Mouse (Mus musculus): ENCODE data around the gene Hist1h4i. TPM values are rescaled to one million over a fixed set of nuclear protein-coding genes. Genes with fewer than 3 reads are reported as not detected.

The Hist1h4i gene
- polyA plus RNA-seq, 1 experiment from 2014 or later: 5.8 TPM

DNA sequence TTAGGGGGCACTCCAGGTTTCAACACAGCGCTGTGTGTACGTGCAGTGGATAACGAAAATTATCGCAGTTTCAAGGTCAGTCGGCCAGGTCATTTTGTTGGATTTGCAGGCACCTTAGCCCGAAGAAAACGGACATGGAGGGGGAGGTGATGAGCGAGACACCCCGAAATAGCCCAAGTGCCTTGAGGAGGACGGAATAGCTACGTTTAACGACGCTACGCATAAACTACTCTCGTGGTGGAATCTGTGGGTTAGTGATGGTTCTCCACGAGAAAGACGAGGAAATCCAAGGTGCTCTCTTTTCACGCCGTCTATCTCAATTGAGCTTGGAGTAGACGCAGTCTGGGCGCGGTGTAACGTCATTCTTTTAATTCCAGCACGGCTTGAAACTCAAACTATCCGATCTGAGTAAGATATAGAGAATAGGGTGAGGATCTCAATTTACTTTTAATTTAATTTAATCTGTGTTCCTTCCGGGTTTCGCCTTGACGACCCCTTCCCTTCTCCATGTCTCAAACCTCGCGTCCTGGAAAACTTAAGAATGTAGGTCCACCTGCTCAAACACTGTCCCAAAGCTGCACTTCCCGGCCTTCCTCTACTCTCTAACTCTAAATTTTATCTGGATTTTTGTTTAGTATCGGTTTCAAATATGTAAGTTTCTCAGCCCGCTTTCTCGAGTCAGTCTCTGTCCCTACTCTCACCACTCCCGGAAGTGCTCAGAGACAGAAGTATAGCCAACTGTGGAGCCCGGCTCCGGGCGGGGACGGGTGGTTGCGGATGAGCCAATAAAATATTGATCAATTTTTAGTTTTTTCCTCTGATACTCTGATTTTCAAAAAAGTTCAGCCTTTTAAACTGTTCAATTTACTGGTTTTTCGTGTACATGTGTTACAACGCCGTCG lies 21.0 kb downstream of the Hist1h4i start:
- H3K9ac ChIP-seq (ENCODE audit: low read length): 0 out of 2 replicates have a peak overlapping the region, but pooled peaks have one; percentile 32
- H3K4me3 ChIP-seq (ENCODE audit: low read depth, low read length): peak overlapping the region; percentile 38
- no peak for ATAC-seq (ENCODE audit: low FRiP score, low TSS enrichment)
- H3K4me2 ChIP-seq (replicated peaks; ENCODE audit: low read depth): peak overlapping the region; percentile 49
- no peaks in the 10 kb centered on the region for H3K4me1 ChIP-seq (replicated peaks; ENCODE audit: control insufficient read depth, insufficient read depth)
- 4% methylated on average over 44 of the region's 44 CpGs for WGBS
- TF ChIP-seq CTCF (IDR thresholded peaks at IDR 0.05; ENCODE audit: low read depth): no peak
- TF ChIP-seq EP300 (optimal IDR thresholded peaks at IDR 0.05): no peak
- H3K36me3 ChIP-seq (ENCODE audit: control insufficient read depth, insufficient read depth, low read length): no peaks in the 10 kb centered on the region
- DNase-seq (ENCODE audit: low spot score): peak; percentile 34
- no peak overlapping the region for H3K27ac ChIP-seq (replicated peaks)
- H3K27me3 ChIP-seq (ENCODE audit: control insufficient read depth, insufficient read depth, low read length): peaks cover 4% of the 10 kb centered on the region; the same call in 1 of the 2 replicates
- H3K9me3 ChIP-seq (ENCODE audit: control insufficient read depth, low read length): no peaks in the 10 kb centered on the region

DNA sequence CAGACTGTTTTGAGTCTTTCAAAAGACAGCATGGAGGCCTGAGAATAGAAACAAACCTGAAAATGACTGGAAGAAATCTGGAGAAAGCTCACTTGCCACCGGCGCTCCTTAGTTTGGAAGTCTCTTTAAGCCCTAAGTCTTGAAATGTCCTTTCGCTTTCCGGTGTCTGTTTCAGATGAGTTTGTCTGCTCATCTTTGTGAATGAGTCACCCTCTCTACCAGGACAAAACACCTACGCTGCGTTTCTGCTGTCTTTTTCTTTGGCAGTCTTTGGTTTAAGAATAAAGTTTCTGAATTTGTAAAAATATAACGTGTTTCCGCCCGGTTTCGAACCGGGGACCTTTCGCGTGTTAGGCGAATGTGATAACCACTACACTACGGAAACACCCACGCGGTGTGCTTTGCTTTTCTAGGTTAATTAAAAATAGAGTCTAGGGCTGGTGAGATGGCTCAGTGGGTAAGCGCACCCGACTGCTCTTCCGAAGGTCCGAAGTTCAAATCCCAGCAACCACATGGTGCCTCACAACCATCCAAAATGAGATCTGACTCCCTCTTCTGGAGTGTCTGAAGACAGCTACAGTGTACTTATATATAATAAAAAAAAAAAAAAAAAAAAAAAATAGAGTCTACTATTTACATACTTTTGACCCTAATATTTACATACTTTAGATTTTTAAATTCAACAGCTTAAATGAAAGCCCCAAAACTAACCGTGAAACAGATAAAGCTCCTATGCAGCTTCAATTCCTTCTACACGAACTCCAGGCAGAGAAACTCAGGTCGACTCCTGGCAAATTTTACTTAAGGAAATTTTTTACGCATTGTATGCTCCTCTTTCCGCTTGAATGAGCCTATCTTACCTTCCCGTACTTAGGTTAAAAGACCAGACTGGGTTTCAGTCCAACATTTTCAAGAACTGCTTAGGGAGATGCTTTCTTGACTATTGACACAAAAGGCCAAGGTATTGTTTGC lies 25.4 kb downstream of the Hist1h4i start:
- Histone ChIP-seq H3K9me3 (ENCODE audit: control insufficient read depth, low read length) (no peaks in the 10 kb centered on the region), H3K9ac (ENCODE audit: low read length) (no peak overlapping the region), H3K4me3 (ENCODE audit: low read depth, low read length) (no peak overlapping the region), H3K36me3 (ENCODE audit: control insufficient read depth, insufficient read depth, low read length) (no peaks in the 10 kb centered on the region), H3K4me1 (replicated peaks; ENCODE audit: control insufficient read depth, insufficient read depth) (no peaks in the 10 kb centered on the region), H3K27ac (replicated peaks) (no peak overlapping the region), H3K27me3 (ENCODE audit: control insufficient read depth, insufficient read depth, low read length) (peaks cover 6% of the 10 kb centered on the region; the same call in 1 of the 2 replicates), H3K4me2 (replicated peaks; ENCODE audit: low read depth) (no peak overlapping the region)
- ATAC-seq (ENCODE audit: low FRiP score, low TSS enrichment) (peak; percentile 93), DNase-seq (ENCODE audit: low spot score) (peak; percentile 82)
- no peak for TF ChIP-seq EP300 (optimal IDR thresholded peaks at IDR 0.05)
- TF ChIP-seq CTCF (IDR thresholded peaks at IDR 0.05; ENCODE audit: low read depth): peak; percentile 33
- 15% methylated on average over 27 of the region's 27 CpGs for WGBS

DNA sequence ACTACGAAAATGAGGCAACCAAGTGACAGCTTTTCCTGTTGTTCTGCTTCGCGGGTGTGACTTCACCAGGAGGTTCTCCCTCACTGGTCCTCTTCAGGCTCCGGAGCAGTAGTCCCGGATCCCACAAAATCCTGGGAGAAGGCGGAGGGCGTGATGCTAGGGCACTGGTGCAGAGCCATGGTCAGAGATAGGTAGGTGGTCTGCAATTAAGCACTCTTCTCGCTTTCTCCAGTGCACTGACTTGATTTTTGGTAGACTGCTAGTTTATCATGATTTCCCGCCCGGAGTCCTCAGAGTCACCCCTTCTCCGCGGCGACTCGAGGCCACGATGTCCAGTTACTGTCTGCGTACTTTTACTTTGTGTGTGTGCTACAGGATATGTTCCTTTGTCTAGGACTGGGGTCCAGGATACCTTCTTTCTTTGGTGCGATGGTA lies 26.7 kb downstream of the Hist1h4i start:
- H3K36me3 ChIP-seq (ENCODE audit: control insufficient read depth, insufficient read depth, low read length): no peaks in the 10 kb centered on the region
- H3K9me3 ChIP-seq (ENCODE audit: control insufficient read depth, low read length): no peaks in the 10 kb centered on the region
- H3K9ac ChIP-seq (ENCODE audit: low read length): no peak overlapping the region
- no peak for TF ChIP-seq EP300 (optimal IDR thresholded peaks at IDR 0.05)
- 0 out of 2 replicates have a peak overlapping the region, but pooled peaks have one; percentile 9 for H3K4me2 ChIP-seq (replicated peaks; ENCODE audit: low read depth)
- 16% methylated on average over 17 of the region's 17 CpGs for WGBS
- H3K27ac ChIP-seq (replicated peaks): no peak overlapping the region
- H3K4me3 ChIP-seq (ENCODE audit: low read depth, low read length): no peak overlapping the region; the same call in 1 of the 2 replicates
- ATAC-seq (ENCODE audit: low FRiP score, low TSS enrichment) (no peak), DNase-seq (ENCODE audit: low spot score) (no peak)
- H3K27me3 ChIP-seq (ENCODE audit: control insufficient read depth, insufficient read depth, low read length): peaks cover 11% of the 10 kb centered on the region; the same call in 1 of the 2 replicates
- H3K4me1 ChIP-seq (replicated peaks; ENCODE audit: control insufficient read depth, insufficient read depth): no peaks in the 10 kb centered on the region

DNA sequence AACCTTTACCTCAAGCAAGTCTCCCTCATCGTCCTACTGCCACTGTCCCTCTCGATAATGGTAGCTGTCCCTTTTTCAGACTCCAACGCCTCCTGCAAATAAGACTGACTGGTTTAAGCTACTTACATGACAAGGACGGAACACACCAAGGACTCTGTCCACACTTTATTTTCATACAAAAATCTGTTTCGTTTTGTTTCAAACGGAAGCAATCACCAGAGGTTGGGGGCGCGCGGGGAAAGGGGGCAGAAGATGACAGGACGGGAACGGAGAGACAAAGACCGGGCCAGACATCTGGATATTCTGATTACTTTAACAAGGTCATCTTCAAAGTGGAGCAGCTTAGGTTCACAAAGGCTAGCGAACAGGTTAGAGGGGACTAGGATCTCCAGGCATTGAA lies 27.4 kb downstream of the Hist1h4i start:
- TF ChIP-seq CTCF (IDR thresholded peaks at IDR 0.05; ENCODE audit: low read depth) (no peak), EP300 (optimal IDR thresholded peaks at IDR 0.05) (no peak)
- Histone ChIP-seq H3K9me3 (ENCODE audit: control insufficient read depth, low read length) (no peaks in the 10 kb centered on the region), H3K4me2 (replicated peaks; ENCODE audit: low read depth) (no peak overlapping the region), H3K27ac (replicated peaks) (no peak overlapping the region), H3K4me3 (ENCODE audit: low read depth, low read length) (no peak overlapping the region), H3K36me3 (ENCODE audit: control insufficient read depth, insufficient read depth, low read length) (no peaks in the 10 kb centered on the region), H3K4me1 (replicated peaks; ENCODE audit: control insufficient read depth, insufficient read depth) (no peaks in the 10 kb centered on the region), H3K27me3 (ENCODE audit: control insufficient read depth, insufficient read depth, low read length) (peaks cover 11% of the 10 kb centered on the region; the same call in 1 of the 2 replicates), H3K9ac (ENCODE audit: low read length) (no peak overlapping the region)
- ATAC-seq (ENCODE audit: low FRiP score, low TSS enrichment) (no peak), DNase-seq (ENCODE audit: low spot score) (no peak)
- WGBS: 24% methylated on average over 13 of the region's 13 CpGs

DNA sequence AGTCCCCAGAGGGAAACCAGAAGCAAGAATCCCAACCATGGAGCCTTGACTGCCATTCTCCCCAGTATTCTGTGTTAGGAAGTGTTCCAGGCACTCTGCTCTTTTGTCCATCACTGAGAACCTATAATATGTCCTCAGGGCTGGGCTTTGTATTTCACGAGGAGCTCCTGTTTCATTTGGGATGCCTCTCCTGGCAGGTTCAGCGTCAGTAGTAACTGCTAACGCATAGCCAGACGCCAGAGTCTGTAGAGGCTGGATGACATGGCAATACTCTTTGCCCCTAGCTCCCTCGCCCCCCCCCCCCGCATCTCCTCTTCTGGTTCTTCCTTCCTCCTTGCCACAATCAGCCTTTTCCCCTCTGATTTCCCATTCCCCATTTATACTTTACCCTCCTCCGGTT lies 31.5 kb downstream of the Hist1h4i start, which contains the start of gene Prss16:
Gene Prss16 (minus strand): TSS at position 101 of the 400 bp plus-strand sequence.
- Histone ChIP-seq H3K4me2 (replicated peaks; ENCODE audit: low read depth) (no peak within 1 kb of the TSS), H3K4me3 (ENCODE audit: low read depth, low read length) (no peak within 1 kb of the TSS), H3K4me1 (replicated peaks; ENCODE audit: control insufficient read depth, insufficient read depth) (0 out of 2 replicates have a peak, but pooled peaks cover 3% of the 10 kb centered on the region), H3K9ac (ENCODE audit: low read length) (no peak within 1 kb of the TSS), H3K9me3 (ENCODE audit: control insufficient read depth, low read length) (no peaks in the 10 kb centered on the region), H3K27ac (replicated peaks) (no peak within 1 kb of the TSS), H3K36me3 (ENCODE audit: control insufficient read depth, insufficient read depth, low read length) (no peaks in the 10 kb centered on the region), H3K27me3 (ENCODE audit: control insufficient read depth, insufficient read depth, low read length) (peaks cover 24% of the 10 kb centered on the region; the same call in 1 of the 2 replicates)
- ATAC-seq (ENCODE audit: low FRiP score, low TSS enrichment): no peak
- TF ChIP-seq CTCF (IDR thresholded peaks at IDR 0.05; ENCODE audit: low read depth) (no peak), EP300 (optimal IDR thresholded peaks at IDR 0.05) (no peak)
- DNase-seq (ENCODE audit: low spot score): no peak
- WGBS: 52% methylated on average over 7 of the region's 7 CpGs
